Mouse (Mus musculus) ES-Bruce4 (cell line): ENCODE measurements at regions not wholly inside any gene's neighbourhood (a gene's known extent, or its start where the extent isn't known, plus 50 kb on each side); places are given as distances from the start of the nearest gene placed in this dataset.

Source experiments
- H3K27ac ChIP-seq: 2 replicates; pipeline ENCODE4 v1.5.1; 2012; ENCODE audit warnings: low read length, inconsistent platforms; ENCODE audit not compliant: insufficient read depth
- H3K27me3 ChIP-seq: 2 replicates; pipeline ENCODE4 v1.6.1; 2012; ENCODE audit warnings: mild to moderate bottlenecking, low read length, inconsistent platforms; ENCODE audit not compliant: control insufficient read depth, poor library complexity, insufficient read depth, severe bottlenecking
- H3K36me3 ChIP-seq: 2 replicates; pipeline ENCODE4 v1.6.1; 2012; ENCODE audit warnings: inconsistent platforms, mild to moderate bottlenecking, low read length, moderate library complexity; ENCODE audit not compliant: control insufficient read depth, poor library complexity, insufficient read depth, severe bottlenecking
- H3K4me1 ChIP-seq: one replicate; pipeline ENCODE4 v1.8.1; 2011; ENCODE audit warnings: low read length; ENCODE audit not compliant: control insufficient read depth, insufficient read depth
- H3K4me3 ChIP-seq: 2 replicates; pipeline ENCODE4 v1.5.1; 2011; ENCODE audit warnings: low read depth, mild to moderate bottlenecking, low read length
- H3K9ac ChIP-seq: 2 replicates; pipeline ENCODE4 v1.6.1; 2012; ENCODE audit warnings: low read depth, mild to moderate bottlenecking, inconsistent platforms; ENCODE audit not compliant: poor library complexity, severe bottlenecking
- H3K9me3 ChIP-seq: replicated peaks from 2 replicates; pipeline ENCODE4 v1.6.1; 2012; ENCODE audit warnings: mild to moderate bottlenecking, low read length, inconsistent platforms; ENCODE audit not compliant: control insufficient read depth, poor library complexity, insufficient read depth, severe bottlenecking
- CTCF ChIP-seq: IDR thresholded peaks from one replicate; pipeline ENCODE4 v1.8.1; 2011; ENCODE audit warnings: low read depth, low read length
- EP300 ChIP-seq: IDR thresholded peaks from 2 replicates; pipeline ENCODE4 v1.6.1; 2011; ENCODE audit warnings: low read depth, low read length; ENCODE audit not compliant: insufficient read depth
- POLR2A ChIP-seq: IDR thresholded peaks from one replicate; pipeline ENCODE4 v1.8.1; 2011; ENCODE audit warnings: low read length; ENCODE audit not compliant: insufficient read depth

DNA sequence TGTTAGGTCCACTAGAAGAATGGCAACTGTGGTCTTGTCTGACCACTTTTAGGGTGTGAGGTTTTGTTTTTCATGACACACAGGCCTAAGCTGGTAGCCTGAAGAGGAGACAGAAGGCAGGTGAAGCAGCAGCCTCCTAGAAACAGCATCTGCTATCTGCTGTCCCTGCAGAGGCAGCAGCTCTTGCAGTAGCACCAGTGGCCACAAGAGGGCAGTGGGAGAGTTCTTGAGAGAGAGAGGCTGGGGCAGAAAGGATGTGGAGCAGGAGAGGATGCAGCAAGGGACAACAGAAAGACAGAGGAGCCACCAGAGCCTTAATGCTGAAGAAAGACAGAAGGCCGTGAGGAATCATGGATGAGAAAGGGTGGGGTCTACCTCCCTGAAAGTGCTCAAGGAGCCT is 88.1 kb upstream of the Usp51 start:
- H3K27me3 ChIP-seq = no peaks in the 10 kb centered on the region
- H3K36me3 ChIP-seq = no peaks in the 10 kb centered on the region
- TF ChIP-seq CTCF (peak; percentile 80), POLR2A (no peak)
- no peaks in the 10 kb centered on the region for H3K9me3 ChIP-seq
- H3K4me3 ChIP-seq = no peak overlapping the region
- H3K27ac ChIP-seq = no peak overlapping the region
- no peaks in the 10 kb centered on the region for H3K4me1 ChIP-seq
- H3K9ac ChIP-seq = no peak overlapping the region

DNA sequence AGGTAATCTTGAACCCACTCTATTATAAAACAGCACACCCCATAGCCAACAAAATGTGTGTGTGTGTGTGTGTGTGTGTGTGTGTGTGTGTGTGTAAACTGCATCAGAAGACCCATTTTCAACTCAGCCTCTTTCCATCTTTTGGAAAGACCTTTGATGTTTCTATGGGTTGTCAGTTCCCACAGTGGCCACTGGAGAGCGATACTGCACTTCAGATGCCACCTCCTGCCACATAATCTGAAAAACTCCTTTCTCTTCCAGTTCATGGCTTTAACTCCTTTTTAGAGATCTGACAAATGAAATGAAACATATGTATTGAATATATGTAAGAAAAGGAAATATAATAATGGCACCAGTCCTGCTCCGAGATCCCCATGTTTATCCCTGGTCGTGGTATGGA is 79.3 kb upstream of the Usp51 start:
- H3K9ac ChIP-seq = no peak overlapping the region
- no peaks in the 10 kb centered on the region for H3K36me3 ChIP-seq
- H3K27me3 ChIP-seq = no peaks in the 10 kb centered on the region
- H3K27ac ChIP-seq = no peak overlapping the region
- H3K4me1 ChIP-seq = no peaks in the 10 kb centered on the region
- TF ChIP-seq CTCF (peak; percentile 49), EP300 (no peak)
- H3K4me3 ChIP-seq = no peak overlapping the region
- H3K9me3 ChIP-seq = no peaks in the 10 kb centered on the region

DNA sequence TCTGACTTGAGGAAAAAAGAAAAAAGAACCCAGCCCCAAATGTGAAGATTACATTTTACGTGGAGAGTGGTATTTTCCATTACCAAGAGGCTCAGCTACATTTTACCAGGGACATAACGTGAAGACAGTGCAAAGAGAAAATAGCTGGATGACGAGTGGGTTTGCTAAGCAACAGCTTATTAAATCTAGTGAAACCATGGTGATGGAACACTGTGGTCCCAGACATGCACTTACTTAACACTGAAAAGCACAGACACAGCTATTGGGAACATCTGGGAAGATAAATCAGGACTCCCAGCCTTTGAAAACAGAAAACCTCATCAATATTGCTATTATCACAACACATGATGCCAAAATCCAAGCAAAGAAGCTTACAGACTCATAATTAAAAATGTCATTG is 60.1 kb upstream of the Usp51 start:
- Histone ChIP-seq H3K9ac (no peak overlapping the region), H3K27me3 (no peaks in the 10 kb centered on the region), H3K4me3 (no peak overlapping the region), H3K27ac (no peak overlapping the region), H3K36me3 (no peaks in the 10 kb centered on the region), H3K4me1 (no peaks in the 10 kb centered on the region), H3K9me3 (no peaks in the 10 kb centered on the region)
- TF ChIP-seq CTCF (no peak), EP300 (no peak), POLR2A (no peak)
